1 mouse cellular context compared by ENCODE assay signal in the genomic region with DNA sequence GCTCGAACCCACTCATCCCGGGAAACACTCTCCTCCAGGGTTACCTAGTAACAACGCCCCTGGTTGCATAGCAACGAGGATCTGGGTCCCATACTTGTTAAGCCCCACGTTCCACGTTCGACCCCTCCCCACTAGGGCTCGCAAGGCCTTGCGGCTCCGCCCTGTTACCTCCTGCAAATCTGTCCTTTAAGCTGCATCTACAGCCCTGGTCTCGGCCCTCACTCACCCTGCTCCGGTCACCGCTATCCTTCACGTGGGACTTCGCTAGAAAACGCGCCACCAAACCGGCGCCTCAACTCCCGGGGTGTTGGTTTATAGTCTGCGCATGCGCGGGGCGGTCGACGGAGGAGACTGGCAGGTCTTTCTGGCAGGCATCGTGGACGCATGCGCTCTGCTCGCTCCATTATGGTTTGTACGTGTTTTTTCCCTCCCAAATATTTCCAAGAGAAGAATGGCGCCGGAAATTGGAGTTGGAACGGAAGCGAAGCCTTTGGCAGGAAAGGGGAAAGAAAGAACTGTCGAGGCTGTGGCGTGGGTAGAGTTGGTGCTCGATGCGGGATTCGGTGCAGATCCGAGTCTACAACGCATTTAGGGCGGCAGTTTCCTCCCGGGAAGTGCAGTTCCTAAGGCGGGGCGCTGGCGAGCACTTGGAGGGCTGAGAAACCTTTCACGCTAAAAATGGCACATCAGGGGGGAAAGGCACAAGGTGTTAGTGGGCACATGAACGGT.
TF ChIP-seq lines count a peak whose summit lies in the region.

A gene (minus strand): TSS at position 576 of the 729 bp plus-strand sequence.

TF ChIP-seq in MEL, 35 proteins besides CTCF, POLR2A, EP300 and RAD21 (continued from another document):
- TF ChIP-seq E2F4 (IDR thresholded peaks at IDR 0.05; ENCODE audit: borderline replicate concordance, low read depth, low read length) = peak; percentile 75; the same call in 1 of the 2 replicates
- TF ChIP-seq POLR2AphosphoS2 (IDR thresholded peaks at IDR 0.05; ENCODE audit: low read length) = peak; percentile 40; the same call in 1 of the 2 replicates
- TF ChIP-seq BHLHE40 (IDR thresholded peaks at IDR 0.05; ENCODE audit: borderline replicate concordance, low read depth, low read length) = no peak
- no peak for TF ChIP-seq RCOR1 (IDR thresholded peaks at IDR 0.05; ENCODE audit: low read depth, low read length)
- no peak for TF ChIP-seq GATA1 (IDR thresholded peaks at IDR 0.05; ENCODE audit: low read depth, low read length)
- TF ChIP-seq TAL1 (IDR thresholded peaks at IDR 0.05; ENCODE audit: low read length) = no peak
TF ChIP-seq in MEL: peak in this region for 14.
